Mouse (Mus musculus) bone marrow macrophage, adult 2 months (primary cell): ENCODE data around the gene Nfe2.

ENCODE experiments used
- CTCF ChIP-seq: IDR thresholded peaks from 2 replicates; pipeline ENCODE4 v1.5.1; 2012; ENCODE audit warnings: low read depth, mild to moderate bottlenecking, low read length, moderate library complexity
- POLR2A ChIP-seq: IDR thresholded peaks from 2 replicates; pipeline ENCODE4 v1.6.1; 2012; ENCODE audit warnings: mild to moderate bottlenecking, low read depth, low read length, borderline replicate concordance

GRCm38 (mm10) chr15:103227572-103227971 is 30.6 kb downstream of the Nfe2 start:
- TF ChIP-seq CTCF, result no peak
- TF ChIP-seq POLR2A, result no peak
